Mouse (Mus musculus): ENCODE results near the gene Cpsf4. TPM values are rescaled to one million over a fixed set of nuclear protein-coding genes. Genes with fewer than 3 reads are reported as not detected.
A peak's percentile ranks its signal among the peaks of the same experiment; 100 is the strongest.

Cpsf4 gene
- polyA plus RNA-seq, 1 experiment, result 7.7 TPM

GRCm38 (mm10) chr5:145147748-145148147, 19.3 kb upstream of the Cpsf4 start:
- H3K27ac ChIP-seq (replicated peaks; ENCODE audit: low read depth, low read length), result no peak overlapping the region
- no peak overlapping the region for H3K4me3 ChIP-seq (ENCODE audit: insufficient read depth, low read depth, low read length)
- no peaks in the 10 kb centered on the region for H3K4me1 ChIP-seq (ENCODE audit: control insufficient read depth, insufficient read depth, insufficient read length, low read length)

- no peak overlapping the region for H3K27ac ChIP-seq (replicated peaks; ENCODE audit: low read depth, low read length)
- H3K4me1 ChIP-seq (ENCODE audit: control insufficient read depth, insufficient read depth, insufficient read length, low read length), result no peaks in the 10 kb centered on the region
- H3K4me3 ChIP-seq (ENCODE audit: insufficient read depth, low read depth, low read length), result no peak overlapping the region
Measured at GRCm38 (mm10) chr5:145149294-145149693, 17.7 kb upstream of the Cpsf4 start.

- H3K27ac ChIP-seq (replicated peaks; ENCODE audit: low read depth, low read length), result no peak overlapping the region
- H3K4me1 ChIP-seq (ENCODE audit: control insufficient read depth, insufficient read depth, insufficient read length, low read length), result no peaks in the 10 kb centered on the region
Measured at GRCm38 (mm10) chr5:145152690-145153089, 14.3 kb upstream of the Cpsf4 start.

GRCm38 (mm10) chr5:145161361-145161760, 5.7 kb upstream of the Cpsf4 start:
- H3K4me1 ChIP-seq (ENCODE audit: control insufficient read depth, insufficient read depth, insufficient read length, low read length), result peaks cover 7% of the 10 kb centered on the region
- H3K4me3 ChIP-seq (ENCODE audit: insufficient read depth, low read depth, low read length), result no peak overlapping the region
- no peak overlapping the region for H3K27ac ChIP-seq (replicated peaks; ENCODE audit: low read depth, low read length)

More at GRCm38 (mm10) chr5:145152690-145153089, 14.3 kb upstream of the Cpsf4 start:
- no peak overlapping the region for H3K4me3 ChIP-seq (ENCODE audit: insufficient read depth, low read depth, low read length)

GRCm38 (mm10) chr5:145164710-145165109, 2.3 kb upstream of the Cpsf4 start:
- Histone ChIP-seq H3K4me1 (ENCODE audit: control insufficient read depth, insufficient read depth, insufficient read length, low read length) (peaks cover 7% of the 10 kb centered on the region), H3K27ac (replicated peaks; ENCODE audit: low read depth, low read length) (peak overlapping the region; percentile 78), H3K4me3 (ENCODE audit: insufficient read depth, low read depth, low read length) (peak overlapping the region; percentile 45)

- H3K27ac ChIP-seq (replicated peaks; ENCODE audit: low read depth, low read length), result peak overlapping the region; percentile 78
- peaks cover 7% of the 10 kb centered on the region for H3K4me1 ChIP-seq (ENCODE audit: control insufficient read depth, insufficient read depth, insufficient read length, low read length)
- H3K4me3 ChIP-seq (ENCODE audit: insufficient read depth, low read depth, low read length), result peak overlapping the region; percentile 45
Measured at GRCm38 (mm10) chr5:145165184-145165583, 1.8 kb upstream of the Cpsf4 start.

- H3K4me1 ChIP-seq (ENCODE audit: control insufficient read depth, insufficient read depth, insufficient read length, low read length), result peaks cover 7% of the 10 kb centered on the region
- H3K4me3 ChIP-seq (ENCODE audit: insufficient read depth, low read depth, low read length), result peak overlapping the region; percentile 82
- H3K27ac ChIP-seq (replicated peaks; ENCODE audit: low read depth, low read length), result peak overlapping the region; percentile 40; the same call in 1 of the 2 replicates
Measured at GRCm38 (mm10) chr5:145167306-145167661, 271 bp downstream of the Cpsf4 start.

- no peaks in the 10 kb centered on the region for H3K4me1 ChIP-seq (ENCODE audit: control insufficient read depth, insufficient read depth, insufficient read length, low read length)
- no peak overlapping the region for H3K4me3 ChIP-seq (ENCODE audit: insufficient read depth, low read depth, low read length)
- no peak overlapping the region for H3K27ac ChIP-seq (replicated peaks; ENCODE audit: low read depth, low read length)
Measured at GRCm38 (mm10) chr5:145178461-145178980, 11.5 kb downstream of the Cpsf4 start.

GRCm38 (mm10) chr5:145185244-145185643, 18.2 kb downstream of the Cpsf4 start:
- Histone ChIP-seq H3K4me3 (ENCODE audit: insufficient read depth, low read depth, low read length) (no peak overlapping the region), H3K27ac (replicated peaks; ENCODE audit: low read depth, low read length) (no peak overlapping the region), H3K4me1 (ENCODE audit: control insufficient read depth, insufficient read depth, insufficient read length, low read length) (no peaks in the 10 kb centered on the region; the same call in 1 of the 2 replicates)

GRCm38 (mm10) chr5:145189416-145189815, 22.4 kb downstream of the Cpsf4 start:
- Histone ChIP-seq H3K4me3 (ENCODE audit: insufficient read depth, low read depth, low read length) (peak overlapping the region; percentile 85; the same call in 1 of the 2 replicates), H3K4me1 (ENCODE audit: control insufficient read depth, insufficient read depth, insufficient read length, low read length) (no peaks in the 10 kb centered on the region; the same call in 1 of the 2 replicates)

GRCm38 (mm10) chr5:145190373-145190772, 23.4 kb downstream of the Cpsf4 start:
- Histone ChIP-seq H3K27ac (replicated peaks; ENCODE audit: low read depth, low read length) (peak overlapping the region; percentile 94), H3K4me3 (ENCODE audit: insufficient read depth, low read depth, low read length) (peak overlapping the region; percentile 85), H3K4me1 (ENCODE audit: control insufficient read depth, insufficient read depth, insufficient read length, low read length) (no peaks in the 10 kb centered on the region; the same call in 1 of the 2 replicates)

More at GRCm38 (mm10) chr5:145189416-145189815, 22.4 kb downstream of the Cpsf4 start:
- no peak overlapping the region for H3K27ac ChIP-seq (replicated peaks; ENCODE audit: low read depth, low read length)

- Histone ChIP-seq H3K4me1 (ENCODE audit: control insufficient read depth, insufficient read depth, insufficient read length, low read length) (no peaks in the 10 kb centered on the region; the same call in 1 of the 2 replicates), H3K27ac (replicated peaks; ENCODE audit: low read depth, low read length) (peak overlapping the region; percentile 94), H3K4me3 (ENCODE audit: insufficient read depth, low read depth, low read length) (peak overlapping the region; percentile 85)
Measured at GRCm38 (mm10) chr5:145190875-145191798, 24.1 kb downstream of the Cpsf4 start.

GRCm38 (mm10) chr5:145191962-145192361, 24.9 kb downstream of the Cpsf4 start, which contains the start of gene Atp5j2:
TSS of gene Atp5j2 (minus strand) at chr5:145192062.
- Histone ChIP-seq H3K4me3 (ENCODE audit: insufficient read depth, low read depth, low read length) (peak within 1 kb of the TSS; percentile 85), H3K4me1 (ENCODE audit: control insufficient read depth, insufficient read depth, insufficient read length, low read length) (no peaks in the 10 kb centered on the region; the same call in 1 of the 2 replicates), H3K27ac (replicated peaks; ENCODE audit: low read depth, low read length) (peak within 1 kb of the TSS; percentile 94)

GRCm38 (mm10) chr5:145200387-145200786, 33.4 kb downstream of the Cpsf4 start:
- Histone ChIP-seq H3K27ac (replicated peaks; ENCODE audit: low read depth, low read length) (no peak overlapping the region), H3K4me1 (ENCODE audit: control insufficient read depth, insufficient read depth, insufficient read length, low read length) (peaks cover 5% of the 10 kb centered on the region), H3K4me3 (ENCODE audit: insufficient read depth, low read depth, low read length) (peak overlapping the region; percentile 14; the same call in 1 of the 2 replicates)

- Histone ChIP-seq H3K27ac (replicated peaks; ENCODE audit: low read depth, low read length) (peak within 1 kb of the TSS; percentile 57), H3K4me1 (ENCODE audit: control insufficient read depth, insufficient read depth, insufficient read length, low read length) (peaks cover 8% of the 10 kb centered on the region), H3K4me3 (ENCODE audit: insufficient read depth, low read depth, low read length) (peak within 1 kb of the TSS; percentile 94)
Measured at GRCm38 (mm10) chr5:145201321-145201991, 34.4 kb downstream of the Cpsf4 start, which contains the start of gene Zkscan14. TSS of gene Zkscan14 (minus strand) at chr5:145201868.

Measured in brown adipose tissue, adult 24 weeks (tissue).